Mouse (Mus musculus): ENCODE measurements around the gene Sppl2c. TPM values are rescaled to one million over a fixed set of nuclear protein-coding genes. Genes with fewer than 3 reads are reported as not detected.

Sppl2c gene
- total and polyA plus RNA-seq, 2 experiments from 2014 or later, result not detected

DNA sequence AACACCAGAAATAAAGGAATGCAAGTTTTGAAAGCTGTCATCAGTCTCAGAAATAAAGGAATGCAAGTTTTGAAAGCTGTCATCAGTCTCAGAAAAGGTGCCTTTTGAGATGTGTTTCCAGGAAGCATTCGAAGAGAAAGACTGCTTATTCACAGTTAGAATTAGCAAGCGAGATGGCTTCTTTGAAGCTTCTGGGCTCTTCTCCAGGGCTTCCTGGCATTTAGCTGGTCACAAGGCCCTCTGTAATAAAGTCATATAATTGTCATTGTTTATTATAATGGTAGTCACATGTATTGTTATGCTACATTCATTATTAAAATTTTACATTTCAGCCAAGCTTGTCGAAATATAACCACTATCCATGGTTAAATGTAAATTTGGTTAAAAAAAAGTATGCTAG lies 31.9 kb downstream of the Sppl2c start:
- TF ChIP-seq EP300 (IDR thresholded peaks at IDR 0.05; ENCODE audit: low read depth) (no peak), CTCF (IDR thresholded peaks at IDR 0.05; ENCODE audit: low read depth) (no peak)
- H3K9me3 ChIP-seq (replicated peaks; ENCODE audit: control insufficient read depth, low read length), result no peaks in the 10 kb centered on the region
- ATAC-seq (ENCODE audit: insufficient read depth, low read depth) (no peak), DNase-seq (ENCODE audit: low spot score) (no peak)
- no peak overlapping the region for H3K27ac ChIP-seq (ENCODE audit: low read depth)
- no peak overlapping the region for H3K4me2 ChIP-seq (ENCODE audit: low read depth, low read length)
- no peaks in the 10 kb centered on the region for H3K4me1 ChIP-seq (ENCODE audit: control insufficient read depth, insufficient read depth)
- no peaks in the 10 kb centered on the region for H3K36me3 ChIP-seq (replicated peaks; ENCODE audit: control insufficient read depth, insufficient read depth, low read length)
- WGBS, result 66% methylated on average over 3 of the region's 3 CpGs
- no peak overlapping the region for H3K4me3 ChIP-seq (ENCODE audit: low read depth, low read length)
- H3K27me3 ChIP-seq (ENCODE audit: control insufficient read depth, insufficient read depth, low read length), result no peaks in the 10 kb centered on the region
- no peak overlapping the region for H3K9ac ChIP-seq (replicated peaks; ENCODE audit: low read depth, low read length)

GRCm38 (mm10) chr11:104220291-104220690 lies 34.2 kb downstream of the Sppl2c start:
- WGBS, result 78% methylated on average over 4 of the region's 4 CpGs
- H3K4me2 ChIP-seq (ENCODE audit: low read depth, low read length), result no peak overlapping the region

GRCm38 (mm10) chr11:104221751-104222150 lies 35.6 kb downstream of the Sppl2c start:
- no peak overlapping the region for H3K27ac ChIP-seq (ENCODE audit: low read depth)
- no peak overlapping the region for H3K4me3 ChIP-seq (ENCODE audit: low read depth, low read length)
- no peak overlapping the region for H3K9ac ChIP-seq (replicated peaks; ENCODE audit: low read depth, low read length)
- WGBS, result 71% methylated on average over 5 of the region's 5 CpGs
- H3K4me1 ChIP-seq (ENCODE audit: control insufficient read depth, insufficient read depth), result no peaks in the 10 kb centered on the region
- no peak for DNase-seq (ENCODE audit: low spot score)
- TF ChIP-seq CTCF (IDR thresholded peaks at IDR 0.05; ENCODE audit: low read depth) (no peak), EP300 (IDR thresholded peaks at IDR 0.05; ENCODE audit: low read depth) (no peak)
- no peaks in the 10 kb centered on the region for H3K9me3 ChIP-seq (replicated peaks; ENCODE audit: control insufficient read depth, low read length)
- H3K36me3 ChIP-seq (replicated peaks; ENCODE audit: control insufficient read depth, insufficient read depth, low read length), result no peaks in the 10 kb centered on the region
- no peaks in the 10 kb centered on the region for H3K27me3 ChIP-seq (ENCODE audit: control insufficient read depth, insufficient read depth, low read length)
- H3K4me2 ChIP-seq (ENCODE audit: low read depth, low read length), result no peak overlapping the region
- no peak for ATAC-seq (ENCODE audit: insufficient read depth, low read depth)

More at GRCm38 (mm10) chr11:104220291-104220690, 34.2 kb downstream of the Sppl2c start:
- no peak overlapping the region for H3K9ac ChIP-seq (replicated peaks; ENCODE audit: low read depth, low read length)
- H3K27ac ChIP-seq (ENCODE audit: low read depth), result no peak overlapping the region
- no peak overlapping the region for H3K4me3 ChIP-seq (ENCODE audit: low read depth, low read length)
- TF ChIP-seq CTCF (IDR thresholded peaks at IDR 0.05; ENCODE audit: low read depth), result no peak
- TF ChIP-seq EP300 (IDR thresholded peaks at IDR 0.05; ENCODE audit: low read depth), result no peak
- DNase-seq (ENCODE audit: low spot score) (no peak), ATAC-seq (ENCODE audit: insufficient read depth, low read depth) (no peak)
- no peaks in the 10 kb centered on the region for H3K9me3 ChIP-seq (replicated peaks; ENCODE audit: control insufficient read depth, low read length)
- H3K36me3 ChIP-seq (replicated peaks; ENCODE audit: control insufficient read depth, insufficient read depth, low read length), result no peaks in the 10 kb centered on the region
- no peaks in the 10 kb centered on the region for H3K4me1 ChIP-seq (ENCODE audit: control insufficient read depth, insufficient read depth)
- H3K27me3 ChIP-seq (ENCODE audit: control insufficient read depth, insufficient read depth, low read length), result no peaks in the 10 kb centered on the region

- no peaks in the 10 kb centered on the region for H3K36me3 ChIP-seq (replicated peaks; ENCODE audit: control insufficient read depth, insufficient read depth, low read length)
- H3K4me2 ChIP-seq (ENCODE audit: low read depth, low read length), result no peak overlapping the region
- no peak overlapping the region for H3K27ac ChIP-seq (ENCODE audit: low read depth)
- TF ChIP-seq CTCF (IDR thresholded peaks at IDR 0.05; ENCODE audit: low read depth) (no peak), EP300 (IDR thresholded peaks at IDR 0.05; ENCODE audit: low read depth) (no peak)
- no peak overlapping the region for H3K9ac ChIP-seq (replicated peaks; ENCODE audit: low read depth, low read length)
- H3K27me3 ChIP-seq (ENCODE audit: control insufficient read depth, insufficient read depth, low read length), result no peaks in the 10 kb centered on the region
- H3K4me3 ChIP-seq (ENCODE audit: low read depth, low read length), result no peak overlapping the region
- DNase-seq (ENCODE audit: low spot score) (no peak), ATAC-seq (ENCODE audit: insufficient read depth, low read depth) (no peak)
- 74% methylated on average over 9 of the region's 9 CpGs for WGBS
- no peaks in the 10 kb centered on the region for H3K9me3 ChIP-seq (replicated peaks; ENCODE audit: control insufficient read depth, low read length)
- H3K4me1 ChIP-seq (ENCODE audit: control insufficient read depth, insufficient read depth), result no peaks in the 10 kb centered on the region
Observed at GRCm38 (mm10) chr11:104223301-104223700, 37.2 kb downstream of the Sppl2c start.

DNA sequence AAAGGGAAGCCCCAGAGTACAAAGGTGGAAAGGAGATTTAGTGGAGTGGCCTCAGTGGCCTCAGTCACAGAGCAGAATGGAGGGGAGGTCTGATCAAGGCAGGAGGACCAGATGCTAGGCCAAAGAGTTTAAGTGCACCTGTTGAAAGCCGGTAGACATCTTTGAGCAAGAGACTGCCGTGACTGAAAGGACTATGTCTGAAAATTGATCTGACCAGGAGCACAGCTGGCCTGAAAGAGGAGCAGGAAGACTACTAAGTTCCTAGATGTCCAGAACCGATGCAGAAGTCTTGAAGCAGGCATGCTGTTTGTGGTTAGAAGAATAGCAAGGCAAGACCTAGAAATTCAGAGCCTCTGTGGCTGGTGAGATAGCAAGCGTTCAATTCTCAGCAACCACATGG lies 43.3 kb downstream of the Sppl2c start:
- no peaks in the 10 kb centered on the region for H3K9me3 ChIP-seq (replicated peaks; ENCODE audit: control insufficient read depth, low read length)
- H3K4me1 ChIP-seq (ENCODE audit: control insufficient read depth, insufficient read depth), result peaks cover 11% of the 10 kb centered on the region
- WGBS, result 69% methylated on average over 4 of the region's 4 CpGs
- H3K27ac ChIP-seq (ENCODE audit: low read depth), result no peak overlapping the region
- no peak for TF ChIP-seq EP300 (IDR thresholded peaks at IDR 0.05; ENCODE audit: low read depth)
- no peak for TF ChIP-seq CTCF (IDR thresholded peaks at IDR 0.05; ENCODE audit: low read depth)
- H3K9ac ChIP-seq (replicated peaks; ENCODE audit: low read depth, low read length), result no peak overlapping the region
- no peak overlapping the region for H3K4me3 ChIP-seq (ENCODE audit: low read depth, low read length)
- no peak overlapping the region for H3K4me2 ChIP-seq (ENCODE audit: low read depth, low read length)
- DNase-seq (ENCODE audit: low spot score) (no peak), ATAC-seq (ENCODE audit: insufficient read depth, low read depth) (no peak)
- H3K27me3 ChIP-seq (ENCODE audit: control insufficient read depth, insufficient read depth, low read length), result peaks cover 31% of the 10 kb centered on the region
- no peaks in the 10 kb centered on the region for H3K36me3 ChIP-seq (replicated peaks; ENCODE audit: control insufficient read depth, insufficient read depth, low read length)

- H3K4me1 ChIP-seq (ENCODE audit: control insufficient read depth, insufficient read depth), result peaks cover 11% of the 10 kb centered on the region
- TF ChIP-seq CTCF (IDR thresholded peaks at IDR 0.05; ENCODE audit: low read depth) (no peak), EP300 (IDR thresholded peaks at IDR 0.05; ENCODE audit: low read depth) (no peak)
- peak overlapping the region; percentile 87 for H3K4me2 ChIP-seq (ENCODE audit: low read depth, low read length)
- H3K27ac ChIP-seq (ENCODE audit: low read depth), result no peak overlapping the region
- ATAC-seq (ENCODE audit: insufficient read depth, low read depth) (no peak), DNase-seq (ENCODE audit: low spot score) (no peak)
- peak overlapping the region; percentile 65 for H3K4me3 ChIP-seq (ENCODE audit: low read depth, low read length)
- no peaks in the 10 kb centered on the region for H3K36me3 ChIP-seq (replicated peaks; ENCODE audit: control insufficient read depth, insufficient read depth, low read length)
- 11% methylated on average over 9 of the region's 9 CpGs for WGBS
- peak overlapping the region; percentile 56 for H3K9ac ChIP-seq (replicated peaks; ENCODE audit: low read depth, low read length)
- H3K9me3 ChIP-seq (replicated peaks; ENCODE audit: control insufficient read depth, low read length), result no peaks in the 10 kb centered on the region
- H3K27me3 ChIP-seq (ENCODE audit: control insufficient read depth, insufficient read depth, low read length), result peaks cover 39% of the 10 kb centered on the region
Observed at GRCm38 (mm10) chr11:104230066-104230778, 44.1 kb downstream of the Sppl2c start.

Data from heart, postnatal 0 days (tissue).